24 mouse cellular contexts compared by ENCODE assay signal in the genomic region with DNA sequence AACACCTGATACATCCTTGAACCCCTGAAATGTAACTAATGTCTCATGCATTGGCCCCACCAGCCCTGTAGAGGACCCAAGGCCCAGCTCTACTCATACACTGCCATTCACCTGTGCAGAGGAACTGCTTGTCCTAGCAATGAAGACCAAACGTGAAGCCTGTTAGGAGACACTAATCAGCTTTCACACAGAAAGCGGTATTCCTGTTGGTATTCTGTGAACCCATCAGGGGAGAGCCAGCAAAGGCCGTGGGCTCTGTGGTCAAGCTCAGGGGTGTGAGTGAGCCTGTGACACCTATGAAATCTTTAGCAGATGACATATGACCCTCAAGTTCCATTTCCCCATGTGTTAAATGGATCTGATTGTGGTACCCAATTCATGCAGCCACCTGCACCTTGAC.
"Had no signal": no experiment of that assay in that cellular context is flagged by ENCODE, and none has a peak within 500 bp of the region (broad histone marks: within the 10 kb centered on the region; RNA-seq: fewer than 3 reads in every experiment).

No protein-coding gene starts in this region.

- H3K27me3 ChIP-seq: heart, embryonic 13.5 days; heart, embryonic 15.5 days; hindbrain, embryonic 15.5 days; kidney, embryonic 15.5 days; liver, embryonic 13.5 days had no signal

- H3K36me3 ChIP-seq: heart, embryonic 13.5 days; heart, embryonic 15.5 days; hindbrain, embryonic 13.5 days; hindbrain, embryonic 15.5 days; kidney, embryonic 15.5 days; limb, embryonic 13.5 days; limb, embryonic 15.5 days; liver, embryonic 13.5 days had no signal

- ATAC-seq: hindbrain, postnatal 0 days; intestine, embryonic 16.5 days had no signal

- H3K4me1 ChIP-seq: heart, embryonic 15.5 days; hindbrain, embryonic 13.5 days; hindbrain, embryonic 15.5 days; kidney, embryonic 15.5 days; limb, embryonic 15.5 days; liver, embryonic 13.5 days had no signal

- H3K9ac ChIP-seq: heart, embryonic 13.5 days; heart, embryonic 15.5 days; hindbrain, embryonic 13.5 days; hindbrain, embryonic 15.5 days; kidney, embryonic 15.5 days; limb, embryonic 13.5 days; limb, embryonic 15.5 days; liver, embryonic 13.5 days had no signal

- H3K9me3 ChIP-seq: heart, embryonic 13.5 days; heart, embryonic 15.5 days; hindbrain, embryonic 13.5 days; hindbrain, embryonic 15.5 days; kidney, embryonic 15.5 days; limb, embryonic 13.5 days; limb, embryonic 15.5 days; liver, embryonic 13.5 days had no signal

- DNase-seq: gastrocnemius, postnatal 14 days; gastrocnemius, postnatal 36 days; heart, adult 18-20 months; heart, postnatal 14 days; heart, postnatal 36 days; kidney, adult 11 months; kidney, adult 2 months; kidney, adult 9 months; kidney, postnatal 14 days; kidney, postnatal 36 days; layer of hippocampus, adult 9-11 months; layer of hippocampus, postnatal 36 days; left cerebral cortex, postnatal 4 days; liver, embryonic 13.5 days had no signal

- H3K4me3 ChIP-seq: heart, embryonic 13.5 days; heart, embryonic 15.5 days; hindbrain, embryonic 13.5 days; hindbrain, embryonic 15.5 days; kidney, embryonic 15.5 days; limb, embryonic 13.5 days; limb, embryonic 15.5 days; liver, embryonic 13.5 days had no signal

- H3K27ac ChIP-seq: heart, embryonic 13.5 days; heart, embryonic 15.5 days; hindbrain, embryonic 13.5 days; hindbrain, embryonic 15.5 days; hindbrain, postnatal 0 days; kidney, embryonic 15.5 days; kidney, postnatal 0 days; limb, embryonic 13.5 days; limb, embryonic 15.5 days; liver, embryonic 13.5 days had no signal

- H3K4me2 ChIP-seq: heart, embryonic 13.5 days; heart, embryonic 15.5 days; hindbrain, embryonic 13.5 days; hindbrain, embryonic 15.5 days; kidney, embryonic 15.5 days; limb, embryonic 13.5 days; limb, embryonic 15.5 days; liver, embryonic 13.5 days had no signal
